Mouse (Mus musculus) thymus, postnatal 4 days (tissue): ENCODE results near the gene Bgn.

Experiments
- DNase-seq: peaks from one replicate; pipeline ENCODE4 v3.0.0; 2021

Gene Bgn

DNA sequence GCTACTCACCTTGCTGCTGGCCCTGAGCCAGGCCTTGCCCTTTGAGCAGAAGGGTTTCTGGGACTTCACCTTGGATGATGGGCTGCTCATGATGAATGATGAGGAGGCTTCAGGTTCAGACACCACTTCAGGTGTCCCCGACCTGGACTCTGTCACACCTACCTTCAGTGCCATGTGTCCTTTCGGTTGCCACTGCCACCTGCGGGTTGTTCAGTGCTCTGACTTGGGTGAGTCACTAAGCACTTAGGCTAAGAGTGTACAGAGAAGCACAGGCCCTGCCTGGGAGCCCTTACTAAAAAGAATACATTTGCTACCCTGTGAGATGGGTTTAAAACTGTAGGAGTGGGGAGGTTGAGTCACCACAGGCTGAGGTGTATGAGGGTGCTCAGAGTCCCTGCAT, 7.4 kb downstream of the Bgn start:
- no peak for DNase-seq

DNA sequence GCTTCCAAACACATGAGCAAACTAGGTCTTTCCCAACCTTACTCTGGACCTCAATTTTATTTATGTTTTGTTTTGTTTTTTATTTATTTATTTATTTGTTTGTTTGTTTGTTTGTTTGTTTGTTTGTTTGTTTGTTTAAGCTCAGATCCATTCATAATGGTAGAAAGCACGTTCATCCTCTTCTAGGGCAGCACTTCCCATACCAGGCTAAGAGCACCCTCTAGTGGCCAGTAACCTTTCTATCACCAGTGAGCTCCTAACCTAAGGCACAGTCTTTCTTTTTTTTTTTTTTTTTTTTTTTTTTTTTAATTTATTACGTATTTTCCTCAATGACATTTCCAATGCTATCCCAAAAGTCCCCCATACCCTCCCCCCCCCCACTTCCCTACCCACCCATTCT, 10.2 kb downstream of the Bgn start:
- peak; percentile 56 for DNase-seq

- no peak for DNase-seq
Observed at GRCm38 (mm10) chrX:73496746-73497145, 13.3 kb downstream of the Bgn start.

DNA sequence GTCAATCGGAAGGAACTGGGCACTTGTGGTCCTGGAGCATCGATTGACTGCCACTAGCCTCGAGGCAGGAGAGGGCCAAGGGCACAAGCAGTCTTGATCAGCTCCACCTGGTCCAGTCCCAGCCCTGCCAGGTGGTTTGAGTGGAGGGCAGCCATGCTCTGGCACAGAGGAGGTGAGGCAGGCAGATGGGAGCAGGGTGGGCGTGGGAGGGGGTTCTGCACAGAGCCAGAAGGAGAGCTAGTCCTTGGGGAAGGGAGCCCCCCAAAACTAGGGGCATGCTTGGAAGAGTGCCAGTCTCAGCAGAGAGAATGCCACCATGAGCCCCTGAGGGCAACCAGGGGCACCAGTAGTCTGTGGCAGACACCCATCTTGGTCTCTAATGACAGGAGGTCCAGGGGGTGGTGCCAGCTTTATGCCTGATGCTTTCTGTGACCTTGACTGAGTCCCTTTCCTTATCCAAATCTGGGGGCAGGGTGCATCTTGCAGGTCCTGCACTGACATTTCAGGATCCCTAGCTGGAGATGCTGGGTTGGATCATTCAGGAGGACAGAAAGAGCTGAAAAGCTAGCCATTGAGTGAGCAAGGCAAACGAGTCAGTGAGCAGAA, 21.8 kb downstream of the Bgn start:
- DNase-seq, result no peak

GRCm38 (mm10) chrX:73506577-73506976, 23.2 kb downstream of the Bgn start:
- DNase-seq, result no peak

DNA sequence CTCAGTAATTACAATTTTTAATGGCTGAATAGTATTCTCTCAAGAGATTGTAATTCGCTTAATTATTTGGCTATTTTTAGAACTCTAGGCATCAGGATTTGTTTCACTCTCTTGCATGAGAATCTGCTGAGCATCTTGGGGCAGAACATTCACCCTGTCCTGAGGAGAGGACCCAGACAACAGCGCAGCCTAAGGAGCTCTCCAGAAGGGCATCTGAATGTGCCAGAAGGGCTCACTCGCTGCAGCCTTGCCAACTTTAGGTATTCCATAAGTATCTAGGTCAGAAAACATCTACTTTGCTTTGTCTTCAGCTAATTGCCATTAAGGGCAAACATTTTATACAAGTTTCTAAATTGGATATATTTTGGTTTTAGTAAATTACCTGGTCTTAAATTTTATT, 25.8 kb downstream of the Bgn start:
- DNase-seq, result no peak

DNA sequence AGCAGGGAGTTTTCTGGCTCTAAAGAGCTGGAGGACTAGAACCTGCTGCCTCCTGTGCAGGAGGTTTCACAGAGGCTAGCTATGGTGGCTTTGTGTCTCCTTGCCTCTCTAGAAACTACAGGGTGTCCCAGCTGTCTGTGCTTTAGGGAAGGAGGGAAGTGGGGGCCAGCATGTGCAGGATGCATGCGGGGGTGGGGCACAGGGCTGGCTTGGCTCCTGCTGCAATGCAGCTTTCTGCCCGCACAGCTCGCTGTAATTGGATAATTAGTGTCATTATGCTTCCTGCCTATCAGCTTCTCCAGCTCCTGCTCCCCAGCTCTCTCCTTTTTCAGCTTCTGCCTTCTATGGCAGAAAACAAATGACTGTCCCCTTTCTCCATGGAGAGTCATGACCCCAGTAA, 29.5 kb downstream of the Bgn start:
- no peak for DNase-seq

GRCm38 (mm10) chrX:73516556-73516955, 33.2 kb downstream of the Bgn start:
- no peak for DNase-seq

DNA sequence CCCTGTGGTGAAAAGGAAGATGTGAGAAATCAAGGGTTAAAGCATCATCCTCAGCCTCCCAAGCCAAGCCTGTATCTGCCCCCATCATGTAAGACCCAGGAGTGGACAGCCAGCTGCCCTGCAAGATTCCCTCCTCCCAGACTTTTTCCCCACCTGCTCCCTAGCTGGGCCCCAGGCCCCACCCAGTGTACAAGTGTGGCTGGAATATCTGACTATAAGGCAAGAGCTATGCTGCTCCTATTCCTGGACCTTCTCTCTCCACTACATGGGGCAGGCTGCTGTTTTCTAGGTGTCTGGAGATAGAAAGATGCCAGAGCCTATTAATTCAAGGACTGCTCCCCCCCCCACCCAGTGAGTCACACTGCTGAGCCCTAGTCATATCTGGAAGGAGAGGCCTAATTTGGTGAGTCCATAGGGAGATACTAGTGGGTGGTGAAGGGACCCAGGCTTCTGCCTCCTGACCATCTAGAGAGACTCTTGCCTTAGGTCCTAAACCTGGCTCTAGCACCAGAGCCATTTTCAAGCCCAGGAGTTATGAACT, 33.7 kb downstream of the Bgn start:
- DNase-seq, result no peak

- no peak for DNase-seq
Observed at GRCm38 (mm10) chrX:73520692-73521091, 37.3 kb downstream of the Bgn start.

- DNase-seq, result no peak
Observed at GRCm38 (mm10) chrX:73524318-73525222, 41.2 kb downstream of the Bgn start.

GRCm38 (mm10) chrX:73525223-73526140, 42.1 kb downstream of the Bgn start:
- no peak for DNase-seq

DNA sequence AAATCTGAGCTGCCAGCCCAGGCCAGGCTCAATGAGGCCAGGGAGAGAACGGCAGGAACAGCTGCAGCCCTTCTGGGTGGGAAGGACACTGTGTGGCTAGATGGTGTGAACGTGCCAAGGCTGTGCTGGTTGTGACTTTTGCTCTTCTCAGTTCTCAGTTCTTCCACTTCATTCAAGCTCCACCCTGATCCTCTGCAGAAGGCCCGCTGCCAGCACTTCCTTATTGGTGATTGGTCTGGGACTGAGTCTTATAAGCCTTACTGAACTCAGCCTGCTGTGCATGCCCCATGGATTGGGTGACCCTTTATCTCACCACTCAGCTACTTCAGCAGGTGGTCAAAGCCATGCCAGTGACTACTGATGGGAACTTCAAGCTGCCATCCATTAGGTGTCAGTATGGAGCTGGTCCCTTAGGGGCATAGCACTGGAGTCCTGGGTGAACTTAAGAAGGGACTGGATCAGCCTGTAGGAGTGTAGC, 43.0 kb downstream of the Bgn start:
- DNase-seq, result peak; percentile 10

DNA sequence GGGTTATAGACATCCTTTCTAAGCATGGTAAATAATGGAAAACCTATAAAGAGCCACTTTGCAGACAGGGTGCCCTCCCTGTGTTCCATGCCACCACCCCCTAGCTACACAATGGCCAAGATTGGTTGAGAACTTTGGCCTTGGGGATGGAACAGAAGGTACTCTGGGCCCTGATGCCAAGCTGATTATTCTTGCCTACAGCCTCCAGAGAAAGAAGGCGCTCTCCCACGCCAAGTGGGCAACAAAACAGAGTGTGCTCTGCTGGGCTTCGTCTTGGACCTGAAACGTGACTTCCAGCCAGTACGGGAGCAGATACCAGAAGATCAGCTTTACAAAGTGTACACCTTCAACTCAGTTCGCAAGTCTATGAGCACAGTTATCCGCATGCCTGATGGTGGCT, 54.5 kb downstream of the Bgn start:
- no peak for DNase-seq

- DNase-seq, result no peak
Observed at GRCm38 (mm10) chrX:73543340-73543739, 59.9 kb downstream of the Bgn start.
